Mouse (Mus musculus) myocyte (in vitro differentiated cells): ENCODE data around the gene Ocel1.

Experiments
- CEBPB ChIP-seq: IDR thresholded peaks from 2 replicates; pipeline ENCODE4 v1.6.1; 2011; ENCODE audit warnings: mild to moderate bottlenecking, moderate library complexity; ENCODE audit not compliant: poor library complexity, insufficient read depth, severe bottlenecking
- E2F4 ChIP-seq: IDR thresholded peaks from one replicate; pipeline ENCODE4 v1.6.1; 2011; ENCODE audit warnings: mild to moderate bottlenecking, control low read depth, moderate library complexity; ENCODE audit not compliant: insufficient read depth
- MAX ChIP-seq: IDR thresholded peaks from one replicate; pipeline ENCODE4 v1.6.1; 2011; ENCODE audit warnings: low read depth, mild to moderate bottlenecking, control low read depth
- MYOD1 ChIP-seq, 3 experiments: IDR thresholded peaks; one replicate each; pipeline ENCODE4 v1.6.1; 2011; ENCODE audit warnings: control low read depth in 2 of 3, low read depth in 2 of 3, mild to moderate bottlenecking in 2 of 3, moderate library complexity in 1 of 3; ENCODE audit not compliant: insufficient read length in 2 of 3, control insufficient read depth in 1 of 3
- MYOG ChIP-seq, 3 experiments: IDR thresholded peaks; one replicate each; pipeline ENCODE4 v1.6.1; 2011; ENCODE audit warnings: control low read depth in 2 of 3, low read depth in 2 of 3, mild to moderate bottlenecking in 2 of 3; ENCODE audit not compliant: insufficient read length in 2 of 3, control insufficient read depth in 1 of 3, insufficient read depth in 1 of 3
- POLR2A ChIP-seq: IDR thresholded peaks from one replicate; pipeline ENCODE4 v1.6.1; 2011; ENCODE audit warnings: low read depth, mild to moderate bottlenecking, control low read depth, moderate library complexity; ENCODE audit not compliant: insufficient read length

DNA sequence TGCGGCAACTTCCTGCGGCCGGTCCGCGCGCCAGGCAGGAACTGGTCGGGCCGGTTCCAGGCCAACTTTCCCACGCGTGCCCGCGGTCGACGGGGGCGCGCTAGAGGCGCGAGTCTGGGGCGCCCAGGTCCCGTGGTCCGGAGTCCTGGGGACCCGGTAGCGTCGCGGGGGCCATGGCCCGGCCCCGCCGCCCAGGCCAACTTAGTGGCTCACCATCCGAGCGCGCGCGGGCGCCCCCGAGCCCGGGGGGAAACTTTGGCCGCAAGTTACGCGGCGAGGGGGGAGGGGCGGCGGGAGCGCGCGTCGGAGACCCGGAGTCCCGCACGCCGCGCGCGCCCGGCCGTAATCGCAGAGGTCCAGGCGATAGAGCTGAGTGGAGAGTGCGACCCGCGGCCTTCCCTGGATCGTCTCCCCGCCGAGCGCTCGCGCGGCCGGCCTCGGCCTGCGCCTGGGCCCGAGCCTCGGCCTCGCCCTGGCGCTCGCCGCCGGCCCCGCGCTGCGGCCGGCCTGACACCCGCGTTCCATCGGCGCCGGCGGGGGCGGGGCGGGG, 10.4 kb downstream of the Ocel1 start, which contains the start of gene Nr2f6:
- TF ChIP-seq POLR2A (peak; percentile 59), MYOG (IDR thresholded peaks at IDR 0.05; ENCODE audit: control insufficient read depth in 1 of 3, insufficient read depth in 1 of 3, insufficient read length in 2 of 3, low read depth in 2 of 3) (no peak), E2F4 (no peak), MYOD1 (IDR thresholded peaks at IDR 0.05; ENCODE audit: control insufficient read depth in 1 of 3, insufficient read length in 2 of 3, low read depth in 2 of 3) (no peak), CEBPB (no peak), MAX (no peak)
